Mouse (Mus musculus) bone marrow macrophage, adult 2 months (primary cell): ENCODE measurements at regions not wholly inside any gene's neighbourhood (a gene's known extent, or its start where the extent isn't known, plus 50 kb on each side); places are given as distances from the start of the nearest gene placed in this dataset.

Experiments
- CTCF ChIP-seq: IDR thresholded peaks from 2 replicates; pipeline ENCODE4 v1.5.1; 2012; ENCODE audit warnings: low read depth, mild to moderate bottlenecking, low read length, moderate library complexity
- POLR2A ChIP-seq: IDR thresholded peaks from 2 replicates; pipeline ENCODE4 v1.6.1; 2012; ENCODE audit warnings: mild to moderate bottlenecking, low read depth, low read length, borderline replicate concordance

- no peak for TF ChIP-seq POLR2A
- no peak for TF ChIP-seq CTCF
These were observed 117.0 kb upstream of the Zmiz1 start for GRCm38 (mm10) chr14:25341848-25342427.
